Mouse (Mus musculus) granulocyte monocyte progenitor cell, adult 5-6 weeks (primary cell): ENCODE measurements at regions not wholly inside any gene's neighbourhood (a gene's known extent, or its start where the extent isn't known, plus 50 kb on each side); places are given as distances from the start of the nearest gene placed in this dataset.
"Not testable (repeated sequence)": the region's sequence is repeated elsewhere in the genome, so short reads cannot be mapped to it uniquely, and the experiment has no call there.

ENCODE experiments used
- ATAC-seq: replicated peaks from 2 replicates; pipeline ENCODE4 v1.8.0; 2016; ENCODE audit warnings: mild to moderate bottlenecking, moderate TSS enrichment, inconsistent platforms; ENCODE audit not compliant: poor library complexity, severe bottlenecking

DNA sequence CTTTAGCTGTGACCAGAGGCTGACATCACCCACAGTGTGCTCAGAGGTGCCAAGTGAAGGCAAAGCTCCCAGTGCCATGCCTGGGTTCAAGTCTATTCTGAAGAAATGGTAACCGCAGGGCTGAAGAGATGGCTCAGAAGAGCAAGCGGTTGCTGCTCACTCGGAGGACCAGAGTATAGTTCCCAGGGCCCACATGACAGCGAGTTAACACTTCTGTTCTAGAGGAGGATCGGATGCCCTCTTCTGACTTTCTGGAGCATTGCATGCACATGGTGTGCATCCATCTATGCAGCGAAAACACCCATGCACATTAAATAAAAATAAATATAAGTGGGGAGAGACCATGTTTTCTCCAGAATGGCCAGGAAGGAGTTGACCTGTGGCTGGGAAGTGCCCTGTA lies 209.5 kb downstream of the Sorl1 start:
- ATAC-seq: no peak

DNA sequence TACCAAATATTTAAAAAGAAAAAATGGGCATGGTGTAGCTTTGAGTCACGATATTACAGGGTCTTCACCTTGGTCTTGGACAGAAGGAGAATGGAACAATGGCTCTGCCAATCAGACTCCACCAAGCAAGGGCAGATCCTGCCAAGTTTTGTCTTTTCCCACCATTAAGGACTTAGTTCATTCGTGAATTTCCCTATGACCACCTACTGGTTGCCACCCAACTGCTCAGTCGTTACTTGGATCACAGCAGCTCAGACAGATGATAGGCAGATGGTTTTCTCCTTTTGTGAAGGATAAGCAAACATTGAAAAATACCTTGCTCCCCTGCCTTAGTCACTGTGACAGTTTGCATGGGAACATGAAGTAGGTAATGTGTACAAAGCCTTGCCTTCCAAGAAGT lies 210.2 kb downstream of the Sorl1 start:
- ATAC-seq: no peak

DNA sequence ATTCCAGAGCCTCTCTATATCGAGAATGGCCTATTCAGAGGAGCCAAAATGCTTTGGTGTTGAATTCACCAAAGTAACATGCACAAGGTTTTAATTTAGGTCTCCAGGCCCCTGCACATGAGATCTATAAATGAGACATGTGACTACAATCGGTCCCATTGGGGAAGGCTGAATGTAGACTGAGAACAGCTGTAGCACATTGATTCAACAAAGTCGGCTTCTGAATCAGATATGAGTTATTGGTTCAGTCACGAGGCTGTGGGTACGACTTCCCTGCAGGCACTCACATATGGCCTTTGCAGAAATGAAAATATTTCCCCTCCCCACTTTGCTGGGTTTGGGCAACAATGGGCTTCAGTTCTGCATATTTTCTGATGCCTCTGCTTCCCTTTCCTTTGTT lies 211.6 kb downstream of the Sorl1 start:
- ATAC-seq: no peak

- no peak for ATAC-seq
Measured at GRCm38 (mm10) chr9:41900606-41900974, 223.5 kb downstream of the Sorl1 start.

- ATAC-seq: no peak
Measured at GRCm38 (mm10) chr9:41899766-41900605, 224.1 kb downstream of the Sorl1 start.

GRCm38 (mm10) chr9:41895106-41895505 lies 229.0 kb downstream of the Sorl1 start:
- ATAC-seq: no peak

- ATAC-seq: no peak
Measured at GRCm38 (mm10) chr9:41892841-41893240, 231.3 kb downstream of the Sorl1 start.

GRCm38 (mm10) chr9:41891206-41891605 lies 232.9 kb downstream of the Sorl1 start:
- ATAC-seq: no peak

- ATAC-seq: no peak; the same call in 1 of the 2 replicates
Measured at GRCm38 (mm10) chr9:41890273-41891141, 233.6 kb downstream of the Sorl1 start.

GRCm38 (mm10) chr9:41889568-41890272 lies 234.4 kb downstream of the Sorl1 start:
- ATAC-seq: no peak

DNA sequence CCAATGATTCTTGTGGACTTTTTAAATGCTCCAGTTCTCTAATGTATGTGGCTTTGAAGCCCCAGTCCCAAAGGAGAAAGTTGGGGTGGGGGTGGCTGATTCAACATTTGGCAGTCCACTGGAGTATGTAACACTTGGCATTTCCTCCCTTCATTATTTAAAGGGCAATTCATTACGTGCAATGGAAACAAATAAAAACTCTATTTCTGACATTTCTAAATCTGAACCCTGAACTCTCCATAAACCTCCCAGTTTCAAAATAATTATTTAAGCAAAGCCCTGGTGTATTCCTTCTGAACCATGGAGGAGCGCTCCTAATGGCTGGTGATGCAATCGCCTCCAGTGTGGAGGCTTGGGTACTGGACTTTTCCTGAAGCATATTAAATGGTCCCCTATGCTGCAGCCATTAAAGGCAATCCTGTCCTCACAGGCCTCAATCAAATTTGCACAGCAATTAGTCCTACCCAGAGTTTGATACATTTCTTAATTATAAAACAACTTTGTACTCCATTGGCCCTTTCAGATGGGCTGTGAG lies 235.4 kb downstream of the Sorl1 start:
- no peak for ATAC-seq

GRCm38 (mm10) chr9:41886456-41886855 lies 237.6 kb downstream of the Sorl1 start:
- not testable (repeated sequence) for ATAC-seq

- no peak for ATAC-seq
Measured at GRCm38 (mm10) chr9:41880457-41880856, 243.6 kb downstream of the Sorl1 start.

GRCm38 (mm10) chr9:41879080-41879479 lies 245.0 kb downstream of the Sorl1 start:
- ATAC-seq: no peak

DNA sequence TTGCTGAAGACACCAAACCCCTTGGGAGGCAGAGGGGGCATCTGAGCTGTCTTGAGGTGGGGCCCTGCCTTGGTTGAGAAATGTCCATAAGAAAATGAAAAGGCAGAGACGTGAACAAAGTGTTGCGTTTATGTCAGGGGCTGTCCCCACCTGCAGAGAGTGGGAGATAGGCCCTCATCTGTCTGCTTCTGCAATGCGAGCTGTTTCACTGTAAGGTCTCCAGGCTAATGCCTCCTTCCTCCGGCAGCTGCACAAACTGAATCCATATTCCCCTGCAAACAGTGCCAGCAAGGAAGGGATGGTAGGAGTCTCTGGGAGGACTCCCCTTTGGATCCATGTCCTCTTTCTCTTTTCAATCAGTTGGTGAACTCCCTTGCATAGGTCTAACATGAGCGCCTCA lies 263.0 kb downstream of the Sorl1 start:
- ATAC-seq: no peak

DNA sequence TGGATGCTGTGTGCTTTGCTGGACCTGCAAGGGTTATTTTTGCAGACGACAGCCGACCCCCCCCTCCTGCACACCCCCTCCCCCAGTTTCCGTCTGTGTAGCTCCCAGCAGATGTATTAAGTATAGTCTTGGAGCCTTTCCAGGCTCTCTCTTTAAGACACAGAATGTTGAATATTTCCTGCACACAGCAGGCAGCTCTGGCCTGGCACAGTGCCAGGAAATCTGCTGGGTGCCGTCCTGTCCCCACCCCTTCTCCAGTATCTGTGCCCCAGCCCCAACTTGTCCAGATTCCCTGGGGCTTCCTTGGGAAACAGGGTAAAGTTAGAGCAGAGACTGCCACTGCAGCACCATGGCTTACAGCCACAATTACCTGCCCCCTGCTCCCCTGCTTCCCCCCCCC lies 263.4 kb downstream of the Sorl1 start:
- ATAC-seq: no peak

- ATAC-seq: no peak
Measured at GRCm38 (mm10) chr9:41859780-41860179, 264.3 kb downstream of the Sorl1 start.

- no peak for ATAC-seq
Measured at GRCm38 (mm10) chr9:41852099-41852498, 272.0 kb downstream of the Sorl1 start.

- no peak for ATAC-seq
Measured at GRCm38 (mm10) chr9:41849628-41850326, 274.3 kb downstream of the Sorl1 start.

GRCm38 (mm10) chr9:41844616-41845015 lies 279.5 kb downstream of the Sorl1 start:
- no peak for ATAC-seq
